Mouse (Mus musculus) megakaryocyte-erythroid progenitor cell, adult 5 weeks (primary cell): ENCODE data around the gene Ppp1r2. TPM values are rescaled to one million over a fixed set of nuclear protein-coding genes. Genes with fewer than 3 reads are reported as not detected.

Experiments used
- polyA plus RNA-seq: library from polyadenylated mRNA; stranded (reverse); fragments of >175 nt; gene quantifications from 2 replicates; pipeline ENCODE4 v1.2.3, GENCODE M21; 2012

The Ppp1r2 gene
- polyA plus RNA-seq: 57.6 and 60.9 TPM in 2 replicates

DNA sequence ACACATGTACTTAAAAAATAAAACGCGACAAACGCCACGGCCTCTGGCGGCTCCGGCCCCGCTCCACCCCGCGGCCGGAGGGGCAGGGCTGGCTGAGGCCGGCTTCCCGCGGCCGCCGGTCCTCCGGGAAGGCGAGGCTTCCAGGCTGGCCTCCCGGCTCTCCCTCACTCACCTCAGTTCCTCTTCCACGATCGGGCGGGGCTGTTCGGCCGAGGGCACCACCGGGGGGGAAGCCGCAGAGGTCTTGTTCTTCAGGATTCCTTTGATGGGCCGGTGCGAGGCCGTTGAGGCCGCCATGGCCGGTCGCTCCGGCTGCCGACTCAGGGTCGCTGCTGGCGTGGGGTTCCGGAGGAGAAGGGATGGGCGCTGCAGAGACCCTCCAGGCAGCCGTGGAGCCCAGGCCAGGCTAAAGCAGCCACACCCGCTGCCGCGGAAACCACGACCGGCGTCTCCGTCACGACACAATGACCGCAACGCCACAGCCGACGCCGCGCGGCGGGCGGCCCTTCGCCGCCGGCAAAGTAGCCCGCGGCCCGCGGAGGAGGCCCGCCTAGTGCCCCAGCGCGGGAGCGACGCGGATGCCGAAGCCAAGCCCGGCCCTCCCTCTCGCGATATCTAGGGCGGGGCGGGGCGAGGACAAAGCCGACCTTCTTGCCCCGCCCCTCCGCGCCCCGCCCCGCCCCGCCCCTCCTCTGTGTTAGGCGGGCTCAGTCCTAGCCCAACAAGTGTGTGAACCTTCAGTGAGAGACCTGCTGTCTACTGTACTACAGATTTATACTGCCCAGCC is at the start of gene Ppp1r2:
Ppp1r2 (minus strand) TSS at position 604 of the 787 bp plus-strand sequence.

GRCm38 (mm10) chr16:31314497-31315233 is 39.6 kb upstream of the Ppp1r2 start, which contains the start of gene Apod:
Apod (minus strand) TSS chr16:31314808.

Other genes starting within 250 kb of the Ppp1r2 start
- gene Xxylt1, start 193.8 kb downstream of the Ppp1r2 start, polyA plus RNA-seq: 7.7 and 8.8 TPM in 2 replicates
- gene Acap2, start 74.0 kb downstream of the Ppp1r2 start, polyA plus RNA-seq: 6.0 and 6.2 TPM in 2 replicates
- gene Apod, start 39.5 kb upstream of the Ppp1r2 start, polyA plus RNA-seq: 0.19 TPM in 1 of 2 replicates, not detected in the other
- gene Bdh1, start 147.0 kb upstream of the Ppp1r2 start, polyA plus RNA-seq: 5.0 and 6.5 TPM in 2 replicates